Mouse (Mus musculus): ENCODE measurements around the gene Ttll5. TPM values are rescaled to one million over a fixed set of nuclear protein-coding genes. Genes with fewer than 3 reads are reported as not detected.

Gene Ttll5
- polyA plus RNA-seq, 1 experiment from 2014 or later, result 15.5 TPM

DNA sequence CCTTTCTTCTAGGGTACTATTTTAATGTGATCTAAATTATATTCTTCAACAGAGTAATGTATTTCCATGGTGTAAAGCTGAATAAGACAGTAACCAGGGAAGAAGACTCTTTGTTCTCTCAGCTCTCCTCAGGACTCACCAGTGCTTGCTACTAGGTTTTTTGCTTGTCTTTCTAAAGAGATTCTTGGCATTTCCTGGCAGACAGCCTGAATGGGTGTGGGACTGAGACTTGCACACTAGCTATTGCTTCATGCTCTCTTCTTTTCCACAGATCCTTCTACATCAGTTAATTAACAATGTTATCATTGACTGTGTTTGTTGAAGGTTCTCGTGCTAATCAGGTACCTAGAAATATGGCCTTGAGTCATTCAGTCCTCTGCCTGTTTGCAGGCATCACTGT, 29.8 kb downstream of the Ttll5 start:
- no peak overlapping the region for H3K9ac ChIP-seq (ENCODE audit: low read length)
- ATAC-seq (replicated peaks; ENCODE audit: extremely low read depth, insufficient read depth, low FRiP score), result no peak
- H3K4me2 ChIP-seq (ENCODE audit: low read depth, low read length), result no peak overlapping the region

DNA sequence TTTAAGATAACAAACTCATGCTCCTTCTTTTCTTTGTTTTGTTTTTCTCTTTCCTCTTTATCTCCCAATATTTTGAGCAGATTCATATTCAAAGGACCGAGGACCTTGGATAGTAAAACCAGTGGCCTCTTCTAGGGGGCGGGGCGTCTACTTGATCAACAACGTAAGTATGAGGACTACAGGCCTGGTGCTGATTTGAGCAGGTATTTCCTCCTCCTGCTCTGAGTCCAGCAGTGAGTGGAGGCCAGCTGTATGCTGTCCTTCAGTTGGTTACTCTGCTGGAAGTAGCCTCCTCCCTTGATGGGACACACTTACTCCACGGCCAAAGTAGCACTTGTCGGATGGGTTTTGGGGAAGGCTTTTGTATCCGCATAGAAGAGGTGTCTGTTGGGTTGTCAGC, 32.8 kb downstream of the Ttll5 start:
- H3K4me3 ChIP-seq (ENCODE audit: low read length), result no peak overlapping the region
- no peak overlapping the region for H3K4me2 ChIP-seq (ENCODE audit: low read depth, low read length)
- H3K36me3 ChIP-seq (ENCODE audit: control insufficient read depth, insufficient read depth), result 0 out of 2 replicates have a peak, but pooled peaks cover 4% of the 10 kb centered on the region
- no peaks in the 10 kb centered on the region for H3K4me1 ChIP-seq (ENCODE audit: control insufficient read depth, insufficient read depth, low read length)
- no peak overlapping the region for H3K9ac ChIP-seq (ENCODE audit: low read length)
- 80% methylated on average over 7 of the region's 7 CpGs for WGBS
- no peaks in the 10 kb centered on the region for H3K9me3 ChIP-seq (replicated peaks; ENCODE audit: control insufficient read depth, low read length)
- ATAC-seq (replicated peaks; ENCODE audit: extremely low read depth, insufficient read depth, low FRiP score), result no peak
- H3K27ac ChIP-seq (ENCODE audit: low read length), result no peak overlapping the region
- H3K27me3 ChIP-seq (ENCODE audit: control insufficient read depth, insufficient read depth, low read length), result no peaks in the 10 kb centered on the region

More for the DNA sequence above, 29.8 kb downstream of the Ttll5 start:
- no peak overlapping the region for H3K4me3 ChIP-seq (ENCODE audit: low read length)
- no peaks in the 10 kb centered on the region for H3K9me3 ChIP-seq (replicated peaks; ENCODE audit: control insufficient read depth, low read length)
- 57% methylated on average over 1 of the region's 1 CpGs for WGBS
- no peaks in the 10 kb centered on the region for H3K4me1 ChIP-seq (ENCODE audit: control insufficient read depth, insufficient read depth, low read length)
- H3K27ac ChIP-seq (ENCODE audit: low read length), result no peak overlapping the region
- peaks cover 5% of the 10 kb centered on the region; the same call in 1 of the 2 replicates for H3K36me3 ChIP-seq (ENCODE audit: control insufficient read depth, insufficient read depth)
- no peaks in the 10 kb centered on the region for H3K27me3 ChIP-seq (ENCODE audit: control insufficient read depth, insufficient read depth, low read length)

DNA sequence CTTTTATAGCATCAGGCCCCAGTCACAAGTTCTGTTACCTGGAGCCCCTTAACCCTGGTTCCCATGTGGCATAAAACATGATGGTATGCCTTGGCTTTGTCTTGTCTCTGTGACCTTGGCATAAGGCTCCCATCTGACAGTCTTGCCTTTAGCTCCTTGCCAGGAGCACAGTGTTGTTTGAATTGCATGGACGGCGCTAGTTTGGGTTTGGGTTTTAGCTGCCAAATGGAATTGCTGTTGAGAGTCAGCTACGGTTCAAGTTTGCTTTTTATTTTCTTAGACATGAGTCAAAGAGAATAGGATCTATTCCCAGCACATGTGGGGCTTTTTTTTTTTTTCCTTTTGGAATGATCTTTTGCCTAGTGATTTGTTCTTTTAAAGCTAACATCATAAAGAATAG, 34.7 kb downstream of the Ttll5 start:
- Histone ChIP-seq H3K36me3 (ENCODE audit: control insufficient read depth, insufficient read depth) (peaks cover 11% of the 10 kb centered on the region; the same call in 1 of the 2 replicates), H3K9me3 (replicated peaks; ENCODE audit: control insufficient read depth, low read length) (no peaks in the 10 kb centered on the region), H3K27ac (ENCODE audit: low read length) (peak overlapping the region; percentile 5; the same call in 1 of the 2 replicates), H3K4me3 (ENCODE audit: low read length) (no peak overlapping the region), H3K9ac (ENCODE audit: low read length) (no peak overlapping the region), H3K27me3 (ENCODE audit: control insufficient read depth, insufficient read depth, low read length) (no peaks in the 10 kb centered on the region), H3K4me2 (ENCODE audit: low read depth, low read length) (no peak overlapping the region), H3K4me1 (ENCODE audit: control insufficient read depth, insufficient read depth, low read length) (no peaks in the 10 kb centered on the region)
- WGBS, result 66% methylated on average over 3 of the region's 3 CpGs
- ATAC-seq (replicated peaks; ENCODE audit: extremely low read depth, insufficient read depth, low FRiP score), result no peak

DNA sequence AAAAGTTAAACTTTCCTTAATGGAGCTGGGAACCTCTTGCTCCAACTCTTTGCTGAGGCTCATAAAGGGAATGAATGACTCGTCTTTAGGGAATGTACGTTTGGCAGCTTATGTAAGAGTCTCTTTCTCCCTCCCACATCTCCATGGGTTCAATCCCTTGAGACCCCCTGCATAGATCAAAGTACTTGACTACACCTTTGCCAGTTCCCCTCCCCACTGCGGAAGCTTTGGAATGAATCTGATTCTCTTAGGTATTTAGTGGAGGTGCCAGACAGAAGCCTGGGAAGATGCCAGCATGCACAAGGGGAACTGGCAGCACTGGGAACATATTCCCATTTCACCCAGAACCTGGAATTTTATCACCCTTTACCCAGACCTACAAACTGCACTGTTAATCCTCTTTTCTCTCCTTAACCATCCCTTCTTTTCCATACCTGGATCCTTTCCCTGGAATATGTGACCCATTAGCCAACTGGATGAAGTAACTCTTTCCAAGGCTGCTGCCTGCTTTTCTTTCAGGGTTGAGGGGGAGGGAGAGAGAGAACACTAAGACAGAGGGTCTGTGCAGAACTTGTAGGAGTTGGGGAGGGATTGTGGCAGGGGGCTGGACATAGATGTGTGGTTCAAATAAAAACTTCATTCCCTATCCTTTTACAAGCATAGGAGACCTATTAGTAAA, 35.2 kb downstream of the Ttll5 start:
- no peak overlapping the region for H3K9ac ChIP-seq (ENCODE audit: low read length)
- H3K36me3 ChIP-seq (ENCODE audit: control insufficient read depth, insufficient read depth), result peaks cover 11% of the 10 kb centered on the region; the same call in 1 of the 2 replicates
- no peak overlapping the region; the same call in 1 of the 2 replicates for H3K27ac ChIP-seq (ENCODE audit: low read length)
- H3K4me2 ChIP-seq (ENCODE audit: low read depth, low read length), result no peak overlapping the region
- no peaks in the 10 kb centered on the region for H3K4me1 ChIP-seq (ENCODE audit: control insufficient read depth, insufficient read depth, low read length)
- WGBS, result 49% methylated on average over 3 of the region's 3 CpGs
- no peaks in the 10 kb centered on the region for H3K27me3 ChIP-seq (ENCODE audit: control insufficient read depth, insufficient read depth, low read length)
- no peak for ATAC-seq (replicated peaks; ENCODE audit: extremely low read depth, insufficient read depth, low FRiP score)
- no peaks in the 10 kb centered on the region for H3K9me3 ChIP-seq (replicated peaks; ENCODE audit: control insufficient read depth, low read length)
- H3K4me3 ChIP-seq (ENCODE audit: low read length), result no peak overlapping the region

DNA sequence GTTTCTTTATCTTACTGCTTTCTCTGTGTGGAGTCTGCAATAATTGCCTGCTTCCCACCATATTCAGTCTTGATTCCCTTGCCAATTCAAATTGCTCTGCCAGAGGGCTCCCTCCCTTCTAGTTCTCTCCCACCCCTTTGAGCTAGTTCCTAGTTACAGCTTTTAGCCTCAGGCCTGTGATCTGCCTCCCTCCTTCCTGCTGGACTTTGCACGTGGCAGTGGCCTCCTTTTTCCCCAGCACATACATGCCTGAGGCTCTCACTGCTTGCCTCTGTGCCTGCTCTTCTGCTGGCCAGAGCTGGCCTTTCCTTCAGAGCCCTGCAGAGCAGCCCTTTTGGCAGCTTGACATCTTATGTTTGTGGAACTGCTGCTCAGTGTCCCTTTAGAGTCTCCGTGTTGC, 38.1 kb downstream of the Ttll5 start:
- H3K27me3 ChIP-seq (ENCODE audit: control insufficient read depth, insufficient read depth, low read length), result no peaks in the 10 kb centered on the region
- ATAC-seq (replicated peaks; ENCODE audit: extremely low read depth, insufficient read depth, low FRiP score), result no peak
- H3K27ac ChIP-seq (ENCODE audit: low read length), result no peak overlapping the region
- H3K4me3 ChIP-seq (ENCODE audit: low read length), result no peak overlapping the region
- WGBS, result 45% methylated on average over 2 of the region's 2 CpGs
- no peaks in the 10 kb centered on the region for H3K4me1 ChIP-seq (ENCODE audit: control insufficient read depth, insufficient read depth, low read length)
- H3K9me3 ChIP-seq (replicated peaks; ENCODE audit: control insufficient read depth, low read length), result no peaks in the 10 kb centered on the region
- H3K36me3 ChIP-seq (ENCODE audit: control insufficient read depth, insufficient read depth), result peaks cover 13% of the 10 kb centered on the region; the same call in 1 of the 2 replicates
- no peak overlapping the region for H3K4me2 ChIP-seq (ENCODE audit: low read depth, low read length)
- H3K9ac ChIP-seq (ENCODE audit: low read length), result no peak overlapping the region

DNA sequence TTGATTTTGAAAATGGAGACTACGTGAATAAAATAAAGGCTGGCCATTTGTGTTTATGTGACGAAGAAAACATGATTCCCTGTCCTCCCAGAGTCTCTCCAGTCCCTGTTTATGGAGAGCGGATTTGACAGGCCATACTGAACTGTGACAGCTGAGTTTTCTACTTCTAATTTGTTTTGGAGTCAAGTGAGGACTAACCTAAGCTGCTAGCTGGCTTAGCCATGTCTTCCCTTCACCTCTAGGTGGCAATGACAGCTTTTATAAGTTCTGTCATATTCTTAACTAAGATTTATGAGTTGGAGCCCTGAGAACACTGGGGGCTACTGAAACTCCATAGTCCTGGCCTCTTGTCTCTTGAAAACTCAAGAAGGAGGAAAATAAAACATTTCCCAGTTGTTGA, 41.1 kb downstream of the Ttll5 start:
- H3K36me3 ChIP-seq (ENCODE audit: control insufficient read depth, insufficient read depth), result peaks cover 13% of the 10 kb centered on the region; the same call in 1 of the 2 replicates
- no peak overlapping the region for H3K9ac ChIP-seq (ENCODE audit: low read length)
- no peaks in the 10 kb centered on the region for H3K27me3 ChIP-seq (ENCODE audit: control insufficient read depth, insufficient read depth, low read length)
- H3K4me3 ChIP-seq (ENCODE audit: low read length), result no peak overlapping the region
- H3K9me3 ChIP-seq (replicated peaks; ENCODE audit: control insufficient read depth, low read length), result no peaks in the 10 kb centered on the region
- ATAC-seq (replicated peaks; ENCODE audit: extremely low read depth, insufficient read depth, low FRiP score), result no peak
- 84% methylated on average over 3 of the region's 3 CpGs for whole genome bisulfite sequencing
- peaks cover 10% of the 10 kb centered on the region for H3K4me1 ChIP-seq (ENCODE audit: control insufficient read depth, insufficient read depth, low read length)
- no peak overlapping the region for H3K4me2 ChIP-seq (ENCODE audit: low read depth, low read length)
- H3K27ac ChIP-seq (ENCODE audit: low read length), result no peak overlapping the region

DNA sequence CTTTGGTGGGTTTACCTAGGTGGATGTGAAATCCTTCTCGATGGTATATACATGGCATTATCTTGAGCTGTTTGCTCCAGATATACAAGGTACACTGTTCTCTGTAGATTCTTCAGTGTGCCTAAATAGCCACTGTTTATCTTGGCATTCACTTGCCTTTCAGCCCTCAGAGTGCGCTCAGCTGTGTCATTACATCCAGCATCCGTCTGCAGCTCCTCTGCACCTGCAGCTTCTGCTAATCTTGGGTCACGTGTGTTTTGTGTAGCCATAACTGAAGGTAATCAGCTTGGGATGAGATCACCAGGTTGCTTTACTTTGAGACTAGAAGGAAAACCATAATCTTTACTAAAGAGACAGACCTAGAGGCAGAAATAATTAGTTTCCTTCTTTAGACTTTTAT, 42.2 kb downstream of the Ttll5 start:
- H3K27ac ChIP-seq (ENCODE audit: low read length), result no peak overlapping the region
- no peak for ATAC-seq (replicated peaks; ENCODE audit: extremely low read depth, insufficient read depth, low FRiP score)
- no peak overlapping the region for H3K9ac ChIP-seq (ENCODE audit: low read length)
- H3K36me3 ChIP-seq (ENCODE audit: control insufficient read depth, insufficient read depth), result peaks cover 10% of the 10 kb centered on the region; the same call in 1 of the 2 replicates
- H3K27me3 ChIP-seq (ENCODE audit: control insufficient read depth, insufficient read depth, low read length), result no peaks in the 10 kb centered on the region
- no peak overlapping the region for H3K4me2 ChIP-seq (ENCODE audit: low read depth, low read length)
- H3K4me3 ChIP-seq (ENCODE audit: low read length), result no peak overlapping the region
- no peaks in the 10 kb centered on the region for H3K9me3 ChIP-seq (replicated peaks; ENCODE audit: control insufficient read depth, low read length)
- WGBS, result 63% methylated on average over 4 of the region's 4 CpGs
- peaks cover 10% of the 10 kb centered on the region for H3K4me1 ChIP-seq (ENCODE audit: control insufficient read depth, insufficient read depth, low read length)

DNA sequence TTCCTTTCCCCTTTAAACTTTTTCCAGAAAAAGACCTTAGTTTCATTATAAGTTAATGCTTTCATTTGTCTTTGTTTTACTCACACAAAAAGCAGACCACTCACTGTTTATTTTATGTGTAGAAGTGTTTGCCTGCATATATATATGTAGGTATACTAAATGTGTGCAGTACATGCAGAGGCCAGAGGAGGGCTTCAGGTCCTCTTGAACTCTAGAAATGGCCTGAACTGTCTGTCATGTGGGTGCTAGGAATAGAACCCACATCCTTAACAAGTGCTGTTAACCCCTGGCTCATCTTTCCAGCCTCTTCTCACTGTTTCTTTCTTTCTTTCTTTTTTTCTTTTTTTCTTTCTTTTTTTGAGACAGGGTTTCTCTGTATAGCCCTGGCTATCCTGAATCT, 42.7 kb downstream of the Ttll5 start:
- H3K4me3 ChIP-seq (ENCODE audit: low read length), result no peak overlapping the region
- no peaks in the 10 kb centered on the region for H3K9me3 ChIP-seq (replicated peaks; ENCODE audit: control insufficient read depth, low read length)
- H3K27me3 ChIP-seq (ENCODE audit: control insufficient read depth, insufficient read depth, low read length), result no peaks in the 10 kb centered on the region
- no peak overlapping the region for H3K4me2 ChIP-seq (ENCODE audit: low read depth, low read length)
- no peak overlapping the region for H3K9ac ChIP-seq (ENCODE audit: low read length)
- peaks cover 10% of the 10 kb centered on the region; the same call in 1 of the 2 replicates for H3K36me3 ChIP-seq (ENCODE audit: control insufficient read depth, insufficient read depth)
- ATAC-seq (replicated peaks; ENCODE audit: extremely low read depth, insufficient read depth, low FRiP score), result no peak
- no peak overlapping the region for H3K27ac ChIP-seq (ENCODE audit: low read length)
- peaks cover 10% of the 10 kb centered on the region for H3K4me1 ChIP-seq (ENCODE audit: control insufficient read depth, insufficient read depth, low read length)

DNA sequence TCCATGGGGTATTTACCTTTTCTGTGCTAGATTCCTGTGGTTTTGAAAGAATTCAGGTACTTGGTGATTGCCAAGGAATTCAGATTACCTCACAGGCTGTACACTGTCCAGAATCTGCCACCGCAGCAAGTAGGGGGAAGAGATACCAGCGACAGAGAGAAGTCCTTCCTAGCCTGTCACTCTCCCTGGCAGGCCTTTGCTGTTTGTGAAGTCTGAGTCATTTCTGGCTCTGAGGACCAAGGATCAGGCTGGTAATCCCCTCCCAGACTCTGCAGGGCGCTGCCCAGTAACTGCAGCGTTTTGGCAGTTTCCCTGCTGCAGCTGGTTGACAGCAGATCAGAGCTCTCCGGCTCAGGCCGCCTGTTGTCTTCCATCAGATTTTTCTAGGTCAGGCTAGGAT, 45.0 kb downstream of the Ttll5 start:
- H3K27ac ChIP-seq (ENCODE audit: low read length), result peak overlapping the region; percentile 64
- no peaks in the 10 kb centered on the region for H3K27me3 ChIP-seq (ENCODE audit: control insufficient read depth, insufficient read depth, low read length)
- H3K9me3 ChIP-seq (replicated peaks; ENCODE audit: control insufficient read depth, low read length), result no peaks in the 10 kb centered on the region
- WGBS, result 28% methylated on average over 6 of the region's 6 CpGs
- H3K9ac ChIP-seq (ENCODE audit: low read length), result no peak overlapping the region
- H3K4me3 ChIP-seq (ENCODE audit: low read length), result no peak overlapping the region
- no peak overlapping the region for H3K4me2 ChIP-seq (ENCODE audit: low read depth, low read length)
- peaks cover 10% of the 10 kb centered on the region for H3K4me1 ChIP-seq (ENCODE audit: control insufficient read depth, insufficient read depth, low read length)
- peaks cover 4% of the 10 kb centered on the region; the same call in 1 of the 2 replicates for H3K36me3 ChIP-seq (ENCODE audit: control insufficient read depth, insufficient read depth)
- peak; percentile 77 for ATAC-seq (replicated peaks; ENCODE audit: extremely low read depth, insufficient read depth, low FRiP score)

Measured in heart, embryonic 16.5 days (tissue).